Mouse (Mus musculus): ENCODE measurements around the gene Hcfc2.

Hcfc2 gene

DNA sequence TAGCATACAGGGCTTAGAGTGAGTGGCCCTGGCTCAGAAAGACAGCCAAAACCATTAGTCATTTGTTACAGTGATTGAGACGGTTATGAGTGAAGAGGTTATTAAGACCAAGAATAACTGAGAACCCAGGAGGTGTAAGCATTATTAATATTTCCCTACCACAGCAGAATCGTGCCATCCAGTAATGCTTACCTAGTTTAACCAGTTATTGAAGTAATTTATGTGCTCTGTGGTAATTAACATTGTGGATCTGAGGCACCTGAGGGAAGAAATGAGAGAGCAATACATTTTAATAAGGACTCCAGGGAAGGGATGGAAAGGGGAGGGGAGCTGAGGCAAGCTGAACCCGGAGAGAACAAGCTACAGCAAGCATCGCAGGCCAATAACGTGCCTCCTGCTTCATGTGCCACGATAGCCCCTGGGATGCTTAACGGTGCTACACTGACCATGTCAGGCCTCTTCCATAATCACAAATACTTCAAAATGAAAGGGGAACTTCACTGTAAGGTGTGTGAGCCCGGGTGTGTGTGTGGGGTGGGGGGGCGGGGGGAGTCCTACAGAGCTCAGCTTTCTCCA, 75.7 kb downstream of the Hcfc2 start:
- DNase-seq (ENCODE audit: low read depth, low spot score) = no peak

DNA sequence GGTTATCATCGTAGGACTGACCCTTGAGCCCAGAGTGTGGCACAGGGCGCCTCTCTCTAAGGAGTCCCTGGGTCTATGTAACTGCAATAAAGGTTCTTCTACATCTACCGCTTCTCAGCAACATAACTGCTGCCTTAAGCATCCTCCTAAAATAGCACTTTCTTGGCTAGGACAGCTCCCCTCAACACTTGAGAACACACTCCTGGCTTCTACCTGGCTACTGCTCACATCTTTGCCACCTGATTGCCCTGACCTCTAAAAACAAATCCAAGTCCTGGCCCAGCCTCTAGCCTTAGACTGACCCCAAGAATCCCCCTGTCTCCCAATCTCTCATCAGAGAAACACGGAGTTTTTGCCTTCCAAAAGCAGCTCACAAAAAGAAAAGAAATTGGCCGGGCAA, 78.9 kb downstream of the Hcfc2 start:
- DNase-seq (ENCODE audit: low read depth, low spot score) = no peak

DNA sequence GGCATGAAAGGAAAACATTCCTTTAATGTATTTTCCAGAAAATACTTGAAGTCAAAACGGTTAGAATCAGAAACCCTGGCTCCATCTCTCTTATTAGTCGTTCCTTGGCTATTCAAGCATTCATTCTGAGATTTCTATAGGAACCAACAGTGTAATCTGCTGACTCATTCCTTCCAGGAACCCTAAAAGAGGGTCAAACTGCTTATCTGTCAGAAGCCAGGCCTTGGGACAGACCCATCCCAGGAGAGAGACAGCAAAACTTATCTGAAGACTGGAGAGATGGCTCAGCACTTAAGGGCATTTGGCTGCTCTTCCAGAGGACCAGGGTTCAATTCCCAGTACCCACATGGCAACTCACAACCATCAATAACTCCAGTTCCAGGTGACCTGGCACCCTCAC, 81.1 kb downstream of the Hcfc2 start:
- DNase-seq (ENCODE audit: low read depth, low spot score) = no peak

DNA sequence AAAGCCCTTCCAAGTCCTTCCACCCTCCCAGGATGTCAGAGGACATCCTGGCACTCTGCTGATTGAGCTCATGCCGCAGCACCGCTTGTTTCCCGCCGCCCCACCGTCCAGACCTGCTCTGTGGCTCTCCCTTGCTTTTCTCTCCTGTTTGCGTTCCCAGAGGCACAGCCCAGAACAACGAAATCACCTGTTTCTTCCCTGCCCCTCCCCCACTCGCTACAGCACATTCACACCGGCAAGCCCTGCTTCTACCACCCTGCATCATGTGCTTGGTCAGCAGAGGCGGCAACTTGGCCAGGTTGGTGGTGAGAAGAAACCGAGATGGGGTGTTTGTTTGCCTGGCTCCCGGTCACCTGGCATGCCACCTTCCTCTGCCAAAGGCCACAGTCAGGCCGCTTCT, 81.9 kb downstream of the Hcfc2 start:
- DNase-seq (ENCODE audit: low read depth, low spot score) = no peak

DNA sequence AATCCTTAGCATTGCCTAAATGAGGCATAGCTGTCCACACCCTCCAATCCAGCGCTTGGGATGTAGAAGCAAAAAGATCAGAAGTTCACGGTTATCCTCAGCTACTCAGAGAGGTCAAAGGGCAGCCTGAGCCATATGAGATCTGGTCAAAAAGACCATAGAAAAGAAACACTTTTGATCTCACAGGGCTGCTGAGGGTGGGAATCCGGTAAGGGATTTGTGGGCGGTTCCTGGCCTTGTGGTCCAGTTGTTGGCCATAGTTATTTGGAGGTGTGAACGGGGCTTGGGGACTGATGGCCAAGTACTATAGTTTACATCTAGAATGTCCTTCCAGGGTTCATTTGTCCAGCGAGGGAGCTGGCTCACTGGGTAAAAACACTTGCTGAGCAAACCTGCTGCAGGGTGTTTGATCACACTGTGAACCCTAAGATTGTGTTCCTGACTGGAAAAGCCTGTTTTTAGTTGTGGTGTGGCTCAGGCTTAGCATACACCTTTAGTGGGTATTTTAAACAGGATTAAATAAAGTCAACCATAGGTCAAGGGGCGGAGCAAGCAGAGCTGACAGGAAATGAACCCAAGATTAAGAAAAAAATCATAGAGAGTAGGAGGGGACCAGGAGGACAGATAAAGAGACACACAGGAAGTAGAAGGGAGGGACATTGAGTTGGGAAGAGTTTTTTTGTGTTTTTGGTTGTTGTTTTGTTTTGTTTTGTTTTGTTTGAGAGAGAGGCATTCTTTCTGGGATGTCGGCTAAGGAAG, 83.0 kb downstream of the Hcfc2 start:
- DNase-seq (ENCODE audit: low read depth, low spot score) = no peak

DNA sequence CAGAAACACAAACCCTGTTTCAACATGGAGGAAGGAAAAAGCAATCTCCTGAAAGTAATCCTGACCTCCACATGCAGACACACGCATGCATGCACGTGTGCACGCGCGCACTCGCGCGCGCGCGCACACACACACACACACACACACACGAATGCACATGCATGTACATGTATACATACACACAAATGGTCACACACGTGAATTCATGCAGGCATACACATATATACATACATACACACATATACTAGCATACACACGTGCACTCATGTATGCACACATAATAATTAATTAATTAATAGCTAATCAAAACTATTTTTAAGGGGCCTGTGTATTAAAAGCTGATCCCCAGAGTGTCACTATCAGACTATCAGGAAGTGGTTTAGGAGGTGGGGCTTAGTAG, 83.9 kb downstream of the Hcfc2 start:
- no peak for DNase-seq (ENCODE audit: low read depth, low spot score)

DNA sequence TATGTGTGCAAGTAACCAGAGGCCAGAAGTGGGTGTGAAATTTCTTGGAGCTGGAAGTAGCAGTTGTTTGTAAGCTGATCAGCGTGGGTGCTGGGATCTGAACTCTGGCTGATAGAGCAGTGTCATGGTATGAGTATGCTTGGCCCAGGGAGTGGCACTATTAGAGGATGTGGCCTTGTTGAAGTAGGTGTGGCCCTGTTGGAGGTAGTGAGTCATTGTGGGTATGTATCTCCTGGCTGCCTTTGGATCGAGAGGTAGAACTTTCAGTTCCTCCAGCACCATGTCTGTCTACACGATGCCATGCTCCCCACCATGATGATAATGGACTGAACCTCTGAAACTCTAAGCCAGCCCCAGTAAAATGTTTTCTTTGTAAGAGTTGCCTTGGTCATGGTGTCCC, 84.4 kb downstream of the Hcfc2 start:
- DNase-seq (ENCODE audit: low read depth, low spot score) = no peak

DNA sequence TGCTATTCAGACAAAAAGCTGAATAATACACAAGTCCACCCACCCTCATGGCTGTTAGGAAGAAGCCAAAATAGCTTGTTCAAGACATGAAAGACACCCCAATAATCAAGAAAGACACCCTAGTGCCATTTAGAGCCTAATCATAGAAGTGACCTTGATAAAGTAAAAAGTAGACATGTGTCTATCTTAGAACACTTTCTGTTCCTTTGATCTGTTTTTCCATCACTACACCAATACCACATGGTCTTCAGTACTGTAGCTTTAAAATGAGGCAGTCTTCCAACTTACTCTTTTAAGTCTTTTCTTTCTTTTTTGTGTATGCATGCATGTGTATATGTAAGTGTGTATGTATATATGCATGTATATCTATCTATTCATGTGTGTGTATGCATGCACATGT, 84.9 kb downstream of the Hcfc2 start:
- no peak for DNase-seq (ENCODE audit: low read depth, low spot score)

DNA sequence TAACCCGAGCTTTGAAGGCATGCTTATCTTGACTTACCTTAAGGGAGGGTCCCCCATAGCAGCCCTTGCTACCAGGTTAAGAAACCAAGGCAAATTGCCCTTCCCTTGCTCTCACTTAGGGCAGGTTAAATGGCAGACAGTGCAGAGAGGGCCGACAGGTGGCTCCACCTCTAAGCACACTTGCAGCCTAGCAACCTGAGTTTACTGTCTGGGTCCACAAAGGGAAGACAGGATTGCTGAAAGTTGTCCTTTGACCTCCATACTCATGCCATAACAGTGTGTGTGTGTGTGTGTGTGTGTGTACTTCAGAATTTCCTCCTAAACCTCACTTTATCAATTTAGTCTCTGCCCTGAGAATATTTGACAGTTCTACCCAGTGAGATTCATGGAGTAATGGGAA, 86.5 kb downstream of the Hcfc2 start:
- no peak for DNase-seq (ENCODE audit: low read depth, low spot score)

DNA sequence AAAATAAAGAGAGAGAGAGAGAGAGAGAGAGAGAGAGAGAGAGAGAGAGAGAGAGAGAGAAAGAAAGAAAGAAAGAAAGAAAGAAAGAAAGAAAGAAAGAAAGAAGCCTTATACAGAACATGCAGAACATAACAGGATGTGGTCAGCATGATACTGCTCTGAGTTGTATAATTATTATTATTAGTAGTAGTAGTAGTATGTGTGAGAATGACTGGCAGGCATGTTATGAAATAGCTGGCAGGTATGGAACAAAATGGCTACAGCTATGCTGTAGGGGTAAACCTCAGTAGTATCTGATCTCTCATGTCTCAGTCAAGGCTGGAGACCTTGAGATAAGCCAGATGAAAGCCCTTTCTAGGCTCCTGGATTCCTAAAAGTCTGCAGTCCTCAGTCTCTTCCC, 93.2 kb downstream of the Hcfc2 start:
- no peak for DNase-seq (ENCODE audit: low read depth, low spot score)

DNA sequence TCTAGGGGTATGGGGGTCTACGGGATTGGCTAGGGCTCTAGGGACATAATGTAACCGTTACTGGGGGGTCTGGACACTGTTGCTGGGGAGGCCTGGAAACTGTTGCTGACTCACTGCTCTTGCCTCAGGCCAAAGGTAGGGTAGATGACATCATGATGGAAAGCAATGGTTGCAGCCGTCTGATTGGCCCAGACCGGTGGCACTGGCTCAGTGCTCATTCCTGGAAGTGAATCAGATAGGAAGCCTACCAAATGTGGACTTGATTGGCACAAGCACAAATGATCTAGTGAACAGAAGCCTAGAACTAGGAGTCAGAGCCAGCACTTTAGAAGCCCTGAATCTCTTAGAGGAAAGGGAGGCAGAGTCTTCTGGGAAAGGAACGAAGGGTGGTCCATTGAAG, 94.5 kb downstream of the Hcfc2 start:
- no peak for DNase-seq (ENCODE audit: low read depth, low spot score)

DNA sequence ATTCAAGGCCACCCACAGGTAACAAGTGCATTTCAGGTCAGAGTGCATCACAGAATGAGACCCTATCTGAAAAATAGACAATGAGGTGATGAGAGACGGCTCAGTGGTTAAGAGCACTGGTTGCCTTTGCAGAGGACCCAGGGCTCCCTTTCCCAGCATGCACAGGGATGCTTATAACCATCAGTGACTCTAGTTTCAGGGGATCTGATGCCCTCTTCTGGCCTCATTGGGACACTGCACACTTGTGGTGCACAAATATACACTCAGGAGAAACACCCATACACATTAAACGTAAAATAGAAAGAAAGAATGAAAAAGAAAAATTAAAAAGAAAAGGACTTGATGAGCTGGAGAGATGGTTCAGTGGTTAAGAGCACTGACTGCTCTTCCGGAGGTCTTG, 95.8 kb downstream of the Hcfc2 start:
- DNase-seq (ENCODE audit: low read depth, low spot score) = no peak
